Mouse (Mus musculus) cerebral cortex, adult 2 months (tissue): ENCODE data around the gene Cd82.

Experiments
- WGBS: fragments of 180-500 bp; shearing (Covaris S2); methylation state at CpG from one replicate; pipeline ENCODE4 v1.1.7; 2018; 5-methylcytosine and 5-hydroxymethylcytosine counted together

Gene Cd82

DNA sequence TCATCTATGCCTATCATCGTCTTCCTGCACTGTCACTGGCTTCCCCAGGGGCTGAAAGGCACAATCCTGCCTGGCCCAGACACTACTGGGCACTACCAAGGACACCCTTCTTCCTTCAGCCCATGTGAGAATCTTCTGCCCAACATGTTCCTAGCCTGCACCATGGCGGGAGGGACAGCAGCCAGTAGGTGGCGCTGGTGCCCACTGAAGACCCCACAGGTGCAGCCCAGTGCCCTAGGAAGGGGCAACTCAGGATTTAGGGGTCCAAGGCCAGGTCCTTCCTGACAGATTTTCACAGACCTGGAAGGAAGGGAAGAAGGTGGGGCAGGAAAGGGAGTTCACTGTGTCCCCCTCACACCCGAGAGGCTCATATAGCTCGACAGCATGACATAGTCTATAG, 47.7 kb downstream of the Cd82 start:
- WGBS: 59% methylated on average over 5 of the region's 5 CpGs

DNA sequence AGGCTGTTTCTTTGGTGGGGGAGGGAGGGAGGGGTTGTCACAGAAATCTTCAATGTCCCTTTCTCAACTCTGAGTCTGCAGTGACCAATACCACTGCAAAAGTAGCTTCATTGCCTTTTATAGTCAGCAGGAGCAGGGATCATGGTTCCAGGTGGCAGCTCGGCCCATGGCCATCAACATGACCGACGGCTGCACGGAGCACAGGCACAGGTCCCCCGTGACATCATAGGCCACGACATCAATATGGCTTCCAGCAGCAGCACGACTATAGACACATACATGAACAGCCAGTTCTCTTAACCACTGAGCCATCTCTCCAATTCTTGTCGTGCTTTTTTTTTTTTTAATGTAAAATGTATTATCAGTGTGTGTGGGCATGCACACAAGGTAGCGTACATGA, 48.8 kb downstream of the Cd82 start:
- WGBS: 89% methylated on average over 9 of the region's 9 CpGs

DNA sequence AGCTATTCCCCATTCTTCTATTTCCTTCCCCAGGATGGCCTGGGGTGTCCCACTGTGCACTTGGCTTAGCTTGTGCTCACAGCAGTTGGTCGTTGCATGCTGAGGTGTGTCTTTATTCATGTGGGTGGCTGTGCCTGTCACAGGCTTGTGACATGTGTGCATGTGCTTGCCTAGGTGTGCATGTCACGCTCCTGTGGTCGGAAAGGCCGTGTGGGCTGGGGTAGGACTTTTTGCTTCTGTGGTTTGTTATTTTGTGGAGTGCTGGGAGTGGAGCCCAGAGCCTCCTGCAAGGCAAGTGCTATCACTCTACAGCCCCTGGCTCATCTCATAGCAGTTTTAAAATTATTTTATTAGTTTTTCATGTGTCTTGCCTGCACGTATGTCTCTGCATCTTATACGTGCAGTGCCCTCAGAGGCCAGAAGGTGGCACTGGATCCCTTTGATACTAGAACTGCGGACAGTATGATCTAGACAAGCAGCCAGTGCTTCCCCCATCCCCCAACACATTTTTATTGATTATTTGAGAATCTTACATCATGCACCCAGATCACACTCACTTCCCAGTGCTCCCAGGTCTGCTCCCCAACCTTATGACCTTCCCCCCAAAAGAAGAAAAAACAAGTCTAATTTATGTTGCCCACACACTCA, 49.4 kb downstream of the Cd82 start:
- WGBS: 58% methylated on average over 7 of the region's 7 CpGs

DNA sequence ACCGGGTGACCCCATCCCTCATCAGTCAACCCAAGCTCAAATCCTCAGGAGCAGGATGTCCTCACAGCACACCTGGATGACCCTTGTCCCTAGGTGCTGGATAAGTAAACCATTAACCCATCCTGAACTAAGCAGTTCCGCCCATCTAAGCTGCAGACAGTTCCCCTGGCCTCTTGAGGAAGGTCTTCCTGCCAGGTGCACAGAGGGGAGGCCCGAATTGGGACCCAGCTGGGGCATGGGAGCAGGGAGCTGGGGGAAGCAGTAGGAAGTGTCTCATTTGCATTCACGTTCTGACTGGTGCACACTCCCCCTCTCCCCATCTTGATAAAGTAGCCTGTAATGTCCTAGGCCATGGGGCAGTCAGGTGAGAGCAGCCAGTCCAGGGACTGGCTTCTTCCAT, 50.8 kb downstream of the Cd82 start:
- 88% methylated on average over 4 of the region's 4 CpGs for WGBS

DNA sequence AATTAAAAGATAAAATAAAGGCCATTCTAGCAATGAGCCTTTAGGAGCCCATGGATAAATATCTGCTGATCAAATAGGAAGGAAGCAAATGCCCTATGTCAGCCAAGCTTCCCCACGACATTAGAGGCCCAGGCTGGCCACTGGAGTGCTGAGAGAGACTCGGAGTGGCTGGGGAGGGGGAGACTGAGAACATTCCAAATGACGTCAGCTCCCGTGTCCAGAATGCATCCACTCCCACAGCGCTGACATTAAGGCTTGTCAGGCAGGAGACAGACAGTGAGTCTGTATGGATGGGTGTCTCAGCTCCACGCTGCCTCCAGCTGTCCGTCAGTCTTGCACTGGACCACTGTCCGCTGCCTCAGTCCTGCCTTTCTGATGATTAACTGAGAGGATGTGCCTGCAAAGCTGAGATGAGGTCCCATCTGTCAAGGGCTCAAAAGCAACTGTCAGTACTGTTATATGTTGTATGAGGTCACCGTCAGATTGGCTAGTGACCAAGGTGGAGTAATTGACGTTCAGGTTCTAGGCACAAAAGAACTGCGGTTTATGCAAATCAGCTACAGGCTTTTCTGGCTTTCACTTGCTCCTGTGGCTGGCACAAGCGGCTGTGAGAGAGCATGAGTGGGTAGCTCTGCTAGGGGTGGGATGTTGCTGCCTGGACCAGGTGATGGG, 51.9 kb downstream of the Cd82 start:
- WGBS: 42% methylated on average over 12 of the region's 12 CpGs

DNA sequence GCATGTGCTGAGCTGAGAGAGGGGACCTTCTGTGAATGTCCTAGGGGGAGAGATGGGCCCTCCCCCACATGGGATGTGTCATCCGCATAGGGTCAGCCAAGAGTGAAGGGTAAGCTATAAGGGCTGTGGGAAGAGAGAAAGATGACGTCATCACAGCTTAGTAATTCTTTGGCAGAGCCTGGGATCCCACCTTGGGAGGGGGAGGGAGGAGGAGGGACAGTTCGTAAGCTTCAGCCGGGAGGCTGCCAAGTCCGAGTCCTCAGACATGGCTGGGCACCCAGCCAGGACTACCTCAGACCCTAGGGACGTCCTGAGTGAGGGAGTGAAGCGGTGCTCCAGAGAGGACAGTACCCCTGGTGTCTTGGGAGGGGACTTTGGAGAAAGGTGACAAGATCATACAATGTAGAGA, 57.9 kb downstream of the Cd82 start:
- 43% methylated on average over 7 of the region's 7 CpGs for WGBS

DNA sequence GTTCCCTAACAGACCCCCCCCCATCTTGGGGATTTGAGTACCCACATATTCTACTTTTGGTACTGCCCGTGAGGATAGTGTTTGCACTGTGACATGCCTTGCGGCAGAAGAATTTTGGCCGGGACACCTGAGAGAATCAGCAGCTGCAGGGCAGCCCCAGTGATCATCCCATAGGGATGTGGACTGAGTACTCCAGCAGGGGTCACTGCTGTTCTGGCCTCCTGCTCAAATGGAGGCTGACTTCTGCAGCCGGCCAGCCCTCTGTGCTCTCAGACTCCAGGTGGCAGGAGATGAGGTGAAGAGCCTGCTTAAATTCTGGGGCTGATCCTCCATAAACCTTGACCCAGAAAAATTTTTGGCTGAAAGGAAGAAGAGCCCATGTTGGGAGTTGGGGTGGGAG, 58.8 kb downstream of the Cd82 start:
- 59% methylated on average over 4 of the region's 4 CpGs for WGBS

DNA sequence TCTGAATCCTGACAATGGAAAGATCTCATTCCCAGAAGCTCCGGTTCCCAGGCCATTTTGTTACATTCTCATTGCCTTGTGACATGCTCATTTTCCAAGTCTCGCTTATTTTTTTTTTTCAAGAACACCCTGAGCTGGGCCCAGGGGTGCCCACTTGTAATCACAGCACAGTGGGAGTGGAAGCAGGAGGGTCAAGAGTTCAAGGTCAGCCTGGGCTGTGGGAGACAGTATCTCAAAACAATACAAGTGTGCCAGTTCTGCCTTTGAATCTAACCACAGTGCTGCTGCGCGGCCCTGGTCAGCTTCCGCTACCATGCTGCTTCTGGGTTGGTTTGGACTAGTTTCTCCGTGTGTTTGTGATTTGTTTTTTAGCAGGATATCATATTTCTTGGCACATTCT, 59.7 kb downstream of the Cd82 start:
- WGBS: 84% methylated on average over 6 of the region's 6 CpGs

DNA sequence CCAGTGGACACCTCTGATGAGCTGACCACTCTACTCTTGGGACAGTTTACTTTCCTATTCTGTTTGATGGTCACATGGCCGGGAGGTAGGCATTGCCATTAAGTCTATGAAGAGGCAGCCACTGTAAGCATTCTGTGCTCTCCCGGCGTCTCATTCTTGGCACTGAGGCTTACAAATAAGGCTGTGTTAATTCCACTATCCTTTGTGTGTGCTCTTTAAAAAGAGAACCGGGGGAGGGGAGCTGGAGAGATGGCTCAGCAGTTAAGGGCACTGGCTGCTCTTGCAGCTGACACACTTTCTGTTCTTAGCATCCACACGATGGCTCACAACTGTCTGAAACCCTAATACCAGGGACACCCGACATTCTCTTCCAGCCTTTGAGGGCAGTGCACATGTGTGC, 71.7 kb downstream of the Cd82 start:
- WGBS: 22% methylated on average over 6 of the region's 6 CpGs

DNA sequence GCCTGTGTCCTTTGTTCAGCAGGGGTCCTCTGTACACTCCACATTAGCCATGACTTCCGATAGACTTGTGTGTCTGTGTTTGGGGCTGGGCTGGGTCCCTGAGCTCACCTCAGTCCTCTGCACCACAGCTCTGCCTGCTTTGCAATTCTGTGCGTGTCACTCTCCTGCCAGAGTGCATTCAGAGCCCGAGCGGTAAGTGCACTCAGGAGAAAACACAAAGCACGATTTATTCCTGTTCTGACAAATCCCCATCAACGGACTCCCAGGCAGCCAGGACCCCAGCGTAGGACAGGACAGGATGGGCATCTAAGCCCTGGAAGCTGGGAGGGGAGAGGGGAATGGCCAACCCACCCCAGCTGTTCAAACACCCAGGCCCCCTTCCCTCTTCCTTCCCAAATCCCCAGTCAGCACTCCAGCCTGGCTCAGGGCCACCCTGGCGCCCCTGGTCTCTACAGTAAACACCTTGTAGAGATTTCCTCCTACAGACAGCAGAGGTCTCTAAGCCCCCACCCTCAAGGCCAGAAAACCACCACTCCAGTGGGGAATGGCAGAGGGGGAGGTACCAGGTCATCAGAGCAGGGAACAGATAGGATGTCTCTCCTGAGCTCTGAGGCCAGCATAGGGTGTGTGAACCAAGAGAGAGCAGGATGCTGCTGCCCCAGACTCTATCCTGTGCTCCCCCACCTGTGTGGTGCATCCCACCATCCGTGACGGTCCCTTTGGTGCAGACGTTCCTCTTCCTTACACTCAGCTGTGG, 72.6 kb downstream of the Cd82 start:
- WGBS: 53% methylated on average over 11 of the region's 11 CpGs

DNA sequence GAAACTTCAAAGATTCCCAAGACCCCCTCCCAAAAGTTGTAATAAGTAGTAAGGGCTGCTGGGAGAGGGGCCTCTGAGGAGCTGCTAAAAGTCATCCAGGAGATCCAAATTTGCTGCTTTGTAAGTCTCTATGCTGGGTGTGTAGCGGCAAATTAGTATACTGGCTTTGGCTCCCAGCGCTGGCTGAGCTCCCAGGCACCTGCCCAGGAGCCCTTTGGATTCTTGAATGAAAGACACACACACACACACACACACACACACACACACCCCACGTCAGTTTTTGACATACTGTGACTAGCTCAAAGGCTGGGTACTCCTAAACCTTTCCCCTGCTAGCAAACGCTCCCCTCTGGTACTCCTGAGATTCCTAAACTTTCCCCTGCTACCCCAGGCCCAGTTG, 76.0 kb downstream of the Cd82 start:
- WGBS: 75% methylated on average over 4 of the region's 4 CpGs

DNA sequence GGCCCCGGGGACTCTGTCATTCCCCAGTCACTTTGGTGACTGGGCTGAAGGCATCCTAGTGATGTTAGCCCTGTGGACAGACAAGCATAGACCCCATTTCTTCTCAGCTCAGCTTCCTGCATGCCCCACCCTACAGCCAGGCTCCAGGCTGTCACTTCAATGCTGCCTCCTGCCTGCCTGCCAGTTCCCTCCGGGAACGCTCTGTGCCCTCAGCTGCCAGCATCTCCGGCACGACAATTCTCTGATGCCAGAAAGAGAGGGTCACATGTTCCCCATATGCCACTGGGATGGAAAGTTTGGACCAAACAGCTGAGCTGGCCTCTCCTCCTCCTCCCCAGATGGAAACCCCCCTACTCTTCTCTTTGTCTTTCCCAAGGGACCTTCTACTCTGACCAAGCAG, 79.1 kb downstream of the Cd82 start:
- 57% methylated on average over 5 of the region's 5 CpGs for WGBS

DNA sequence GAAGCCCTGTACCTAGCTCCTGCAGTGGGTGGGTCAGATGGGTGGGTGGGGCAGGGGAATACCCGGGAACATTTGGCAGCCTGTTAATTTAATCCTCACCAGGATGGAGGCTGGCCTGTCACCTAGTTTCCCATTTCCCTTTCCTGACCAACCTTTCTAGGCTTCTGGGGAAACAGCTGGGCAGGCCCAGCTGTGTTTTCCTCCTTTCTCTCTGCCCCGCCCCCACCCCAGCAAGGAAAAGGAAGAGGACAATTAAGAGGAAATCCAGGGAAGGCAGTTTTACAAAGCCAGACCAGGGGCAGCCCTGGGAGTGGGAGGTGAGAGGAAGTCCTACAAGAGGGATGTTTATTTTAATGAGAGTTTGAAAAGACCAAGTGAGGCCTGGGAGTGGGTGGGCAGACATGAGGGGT, 82.3 kb downstream of the Cd82 start:
- WGBS: 30% methylated on average over 2 of the region's 2 CpGs

DNA sequence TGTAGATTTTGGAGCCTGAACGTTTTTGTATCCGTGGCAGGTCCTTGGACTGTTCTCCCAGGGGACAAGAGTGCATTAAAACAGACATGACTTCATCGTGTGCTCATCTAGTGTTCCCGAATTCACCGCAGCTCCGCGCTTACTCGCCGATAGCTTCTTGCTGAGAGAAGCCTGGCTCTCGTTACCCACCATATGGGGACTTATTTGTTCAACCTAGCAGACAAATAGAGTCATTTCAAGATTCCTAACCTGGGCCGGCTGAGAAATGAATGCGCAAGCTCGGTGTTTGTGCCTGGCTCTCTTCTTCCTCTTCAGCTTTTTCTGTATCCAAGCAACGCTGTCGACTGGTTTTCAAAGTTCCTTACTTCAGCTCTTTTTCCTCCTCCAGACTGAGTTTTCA, 85.1 kb downstream of the Cd82 start:
- WGBS: 27% methylated on average over 15 of the region's 15 CpGs

DNA sequence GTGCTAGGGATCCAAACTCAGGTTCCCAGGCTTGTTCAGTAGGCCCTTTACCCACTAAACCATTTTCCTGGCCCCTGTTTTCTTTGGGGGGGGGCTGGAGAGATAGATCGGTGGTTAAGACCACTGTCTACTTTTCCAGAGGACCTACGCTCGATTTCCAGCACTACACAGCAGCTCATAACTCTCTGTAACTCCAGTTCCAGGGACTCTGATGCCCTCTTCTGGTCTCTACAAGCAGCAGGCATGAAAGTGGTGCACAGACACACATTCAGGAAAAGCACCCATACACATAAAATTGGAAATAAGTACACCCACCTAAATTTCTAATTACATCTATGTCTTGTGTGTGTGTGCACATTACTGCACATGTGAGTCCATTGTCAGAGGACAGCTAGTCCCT, 85.8 kb downstream of the Cd82 start:
- WGBS: 96% methylated on average over 3 of the region's 3 CpGs

DNA sequence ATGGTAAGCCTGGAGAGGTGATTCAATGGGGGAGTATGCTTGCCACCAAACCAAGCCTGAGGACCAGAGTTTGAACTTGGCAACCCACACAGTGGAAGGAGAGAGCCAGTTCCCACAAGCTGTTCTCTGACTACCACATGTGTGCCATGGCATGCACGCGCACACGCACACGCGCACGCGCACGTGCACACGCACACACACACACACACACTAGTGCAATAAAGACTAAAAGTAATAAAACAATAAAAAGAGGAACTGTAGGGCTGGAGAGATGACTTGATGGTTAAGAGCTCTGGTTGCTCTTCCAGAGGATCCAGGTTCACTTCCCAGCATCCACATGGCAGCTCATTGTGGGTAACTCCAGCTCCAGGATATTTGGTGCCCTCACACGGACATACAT, 90.1 kb downstream of the Cd82 start:
- WGBS: 98% methylated on average over 10 of the region's 10 CpGs

DNA sequence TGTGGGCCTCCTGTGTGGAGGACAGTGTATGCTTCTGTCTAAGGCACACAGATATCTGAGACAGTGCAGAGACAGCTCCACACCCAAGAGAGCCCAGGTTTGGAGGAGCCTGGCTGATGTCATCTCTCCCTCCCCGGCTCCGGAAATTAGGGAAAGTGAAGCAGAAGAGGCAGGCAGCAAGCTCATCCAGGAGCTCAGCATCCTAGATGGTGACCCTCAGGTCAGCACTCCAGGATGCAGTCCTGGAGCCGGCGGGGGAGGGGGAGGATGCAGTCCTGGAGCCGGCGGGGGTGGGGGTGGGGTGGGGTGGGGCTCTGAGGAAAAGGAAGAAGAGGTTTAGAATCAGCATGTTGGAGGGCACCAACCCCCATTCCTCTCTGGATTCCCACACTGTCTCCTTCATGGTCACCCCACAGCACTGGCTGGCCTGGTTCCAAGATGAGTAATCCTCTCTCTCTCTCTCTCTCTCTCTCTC, 90.8 kb downstream of the Cd82 start:
- 28% methylated on average over 6 of the region's 6 CpGs for WGBS
